Mouse (Mus musculus) yolk sac, embryonic 10.5 days (tissue): ENCODE measurements at regions not wholly inside any gene's neighbourhood (a gene's known extent, or its start where the extent isn't known, plus 50 kb on each side); places are given as distances from the start of the nearest gene placed in this dataset.

ENCODE experiments used
- DNase-seq: peaks from one replicate; pipeline ENCODE4 v3.0.0-alpha.2; 2017; ENCODE audit warnings: low spot score

- no peak for DNase-seq
These were observed 205.7 kb upstream of the Tet2 start for GRCm38 (mm10) chr3:133750606-133751005.

- DNase-seq, result no peak
These were observed 206.1 kb upstream of the Tet2 start for GRCm38 (mm10) chr3:133751011-133751410.

- no peak for DNase-seq
These were observed 206.6 kb upstream of the Tet2 start for GRCm38 (mm10) chr3:133751565-133751964.

- no peak for DNase-seq
These were observed 208.1 kb upstream of the Tet2 start for GRCm38 (mm10) chr3:133753041-133753440.

- no peak for DNase-seq
These were observed 209.3 kb upstream of the Tet2 start for GRCm38 (mm10) chr3:133754006-133754910.

- no peak for DNase-seq
These were observed 209.9 kb upstream of the Tet2 start for GRCm38 (mm10) chr3:133754911-133755259.

- DNase-seq, result no peak
These were observed 212.9 kb upstream of the Tet2 start for GRCm38 (mm10) chr3:133757756-133758420.

- no peak for DNase-seq
These were observed 213.5 kb upstream of the Tet2 start for GRCm38 (mm10) chr3:133758421-133758820.

- DNase-seq, result no peak
These were observed 214.7 kb upstream of the Tet2 start for GRCm38 (mm10) chr3:133759611-133760010.

GRCm38 (mm10) chr3:133760221-133760620 lies 215.3 kb upstream of the Tet2 start:
- DNase-seq, result no peak

- no peak for DNase-seq
These were observed 218.8 kb upstream of the Tet2 start for GRCm38 (mm10) chr3:133763721-133764120.

GRCm38 (mm10) chr3:133773490-133773889 lies 228.6 kb upstream of the Tet2 start:
- no peak for DNase-seq

GRCm38 (mm10) chr3:133774229-133774628 lies 229.3 kb upstream of the Tet2 start:
- no peak for DNase-seq

GRCm38 (mm10) chr3:133776013-133776412 lies 231.1 kb upstream of the Tet2 start:
- no peak for DNase-seq

GRCm38 (mm10) chr3:133779161-133779789 lies 234.3 kb upstream of the Tet2 start:
- no peak for DNase-seq

- DNase-seq, result no peak
These were observed 238.1 kb upstream of the Tet2 start for GRCm38 (mm10) chr3:133783060-133783459.

GRCm38 (mm10) chr3:133791361-133791760 lies 246.4 kb upstream of the Tet2 start:
- no peak for DNase-seq

GRCm38 (mm10) chr3:133809007-133809552 lies 264.1 kb upstream of the Tet2 start:
- DNase-seq, result no peak

GRCm38 (mm10) chr3:133818966-133819700 lies 274.2 kb upstream of the Tet2 start:
- no peak for DNase-seq

GRCm38 (mm10) chr3:133833739-133834391 lies 288.9 kb upstream of the Tet2 start:
- no peak for DNase-seq

- no peak for DNase-seq
These were observed 289.5 kb upstream of the Tet2 start for GRCm38 (mm10) chr3:133834459-133834858.
